Mouse (Mus musculus) mesoderm, embryonic 11.5 days (tissue): ENCODE data around the gene Olfr1082.
"Not testable (repeated sequence)": the region's sequence is repeated elsewhere in the genome, so short reads cannot be mapped to it uniquely, and the experiment has no call there.

Experiments
- DNase-seq: peaks from one replicate; pipeline ENCODE4 v3.0.0-alpha.2; 2012; ENCODE audit warnings: low read depth, low spot score

Olfr1082 gene

DNA sequence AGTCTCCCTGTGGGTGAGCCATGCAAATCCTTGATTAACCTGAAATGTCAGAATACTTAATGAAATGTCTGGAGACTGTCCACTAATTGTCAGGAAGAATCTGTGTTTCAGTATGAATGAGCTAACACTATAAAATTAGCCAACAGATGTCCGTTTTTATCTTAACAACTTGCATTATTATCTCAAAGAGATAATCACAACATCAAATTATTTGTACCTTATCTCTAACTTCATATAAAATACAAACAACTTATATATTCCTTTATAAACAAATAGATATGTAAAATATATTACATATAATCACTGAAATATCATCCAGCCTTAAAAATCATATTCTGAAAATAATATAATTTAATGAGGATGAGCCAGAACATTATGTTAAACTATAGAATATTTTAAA is at the start of gene Olfr1082:
TSS of gene Olfr1082 (minus strand) at position 101 of the 400 bp plus-strand sequence.
- not testable (repeated sequence) for DNase-seq

DNA sequence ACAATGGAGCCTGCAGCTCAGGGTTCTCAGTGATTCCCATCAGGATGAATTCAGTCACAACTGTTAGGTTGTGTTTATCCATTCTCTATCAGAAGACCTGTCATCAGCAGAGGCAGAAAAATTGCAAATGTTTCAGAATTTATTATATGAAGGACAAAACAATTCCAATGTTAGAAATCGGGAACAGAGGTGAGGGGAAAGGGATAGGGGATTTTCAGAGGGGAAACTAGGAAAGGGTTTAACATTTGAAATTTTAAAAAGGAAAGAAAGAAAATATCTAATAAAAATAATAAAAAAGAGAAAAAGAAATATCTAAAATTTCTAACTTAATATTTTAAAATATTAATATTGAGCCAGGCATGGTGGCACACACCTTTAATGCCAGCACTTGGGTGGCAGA is 40.9 kb upstream of the Olfr1082 start, which contains the start of gene Olfr1084:
TSS of gene Olfr1084 (minus strand) at position 101 of the 400 bp plus-strand sequence.
- DNase-seq, result not testable (repeated sequence)

DNA sequence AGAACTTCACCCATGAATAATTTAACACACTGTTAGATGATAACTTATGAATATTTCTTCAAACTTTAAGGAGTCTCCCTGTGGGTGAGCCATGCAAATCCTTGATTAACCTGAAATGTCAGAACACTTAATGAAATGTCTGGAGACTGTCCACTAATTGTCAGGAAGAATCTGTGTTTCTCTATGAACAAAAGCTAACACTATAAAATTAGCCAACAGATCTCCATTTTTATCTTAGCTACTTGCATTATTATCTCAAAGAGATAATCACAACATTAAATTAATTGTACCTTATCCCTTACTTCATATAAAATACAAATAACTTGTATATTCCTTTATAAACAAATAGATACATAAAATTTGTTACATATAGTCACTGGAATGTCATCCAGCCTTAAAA is 40.6 kb downstream of the Olfr1082 start, which contains the start of gene Olfr1080:
TSS of gene Olfr1080 (minus strand) at position 101 of the 400 bp plus-strand sequence.
- not testable (repeated sequence) for DNase-seq
